Comparison of ENCODE assay signal across 21 mouse cellular contexts in genomic region chr1:135366380-135366779, GRCm38 (mm10). TPM values are rescaled to one million over a fixed set of nuclear protein-coding genes. Genes with fewer than 3 reads are reported as not detected.
DNase-seq lines count a peak whose midpoint lies in the region; ATAC-seq and TF ChIP-seq lines count a peak whose summit lies in the region.
"Had no signal": no experiment of that assay in that cellular context is flagged by ENCODE, and none has a peak within 500 bp of the region (broad histone marks: within the 10 kb centered on the region; RNA-seq: fewer than 3 reads in every experiment).

No protein-coding gene starts in this region.

- peak overlapping the region; percentile 12; the same call in 1 of the 2 replicates for H3K27ac ChIP-seq in olfactory bulb, adult 2 months (ENCODE audit: insufficient read depth, low read depth, low read length)
- H3K27ac ChIP-seq: embryonic facial prominence, embryonic 15.5 days; forebrain, embryonic 12.5 days; heart, embryonic 13.5 days; hindbrain, embryonic 15.5 days had no signal

- H3K4me1 ChIP-seq in olfactory bulb, adult 2 months (ENCODE audit: control insufficient read depth, insufficient read depth, low read length): peaks cover 28% of the 10 kb centered on the region

- ATAC-seq in megakaryocyte, adult 5-6 weeks (ENCODE audit: poor library complexity, severe bottlenecking): no peak
- ATAC-seq: CD4-positive, CD25-positive, alpha-beta regulatory T cell, adult 4 months; forebrain, postnatal 0 days had no signal

- no peak for TF ChIP-seq CTCF in olfactory bulb, adult 2 months (IDR thresholded peaks at IDR 0.05; ENCODE audit: insufficient read depth, low read depth, low read length)

- TF ChIP-seq POLR2A in olfactory bulb, adult 2 months (IDR thresholded peaks at IDR 0.05; ENCODE audit: insufficient read depth, low read depth, low read length): no peak

- H3K4me3 ChIP-seq in olfactory bulb, adult 2 months (ENCODE audit: insufficient read depth, low read depth, low read length): no peak overlapping the region
- H3K4me3 ChIP-seq: embryonic facial prominence, embryonic 15.5 days; forebrain, embryonic 12.5 days; heart, embryonic 13.5 days; hindbrain, embryonic 15.5 days had no signal

- peak; percentile 28 for DNase-seq in kidney, adult 11 months
- no peak for DNase-seq in kidney, postnatal 14 days
- peak; percentile 16 to 59 for DNase-seq in kidney, postnatal 25 days
- DNase-seq in kidney, adult 18-20 months: no peak
- DNase-seq: cerebellum, adult 11 months; cerebellum, adult 8-10 months; cerebellum, postnatal 14 days; embryo, embryonic 11 days; forebrain, postnatal 0 days; gastrocnemius, postnatal 36 days; heart, adult 11 months; heart, postnatal 36 days had no signal

RNA-seq across cellular contexts. Expression of gene Shisa4, which starts 8.7 kb away (rescaled TPM):
- not detected in 2 replicates for polyA plus RNA-seq in olfactory bulb, adult 2 months (2012; ENCODE audit: insufficient read depth, insufficient read length, low replicate concordance, missing spikeins)
- not detected in 2 replicates for total RNA-seq in megakaryocyte, adult 5-6 weeks (2015)
- total RNA-seq in megakaryocyte, adult 5-6 weeks (2017): 0.53 TPM in 1 of 2 replicates, not detected in the other
- polyA plus RNA-seq: G1E had no signal

RNA-seq across cellular contexts. Expression of gene Lmod1, which starts 41.8 kb away (rescaled TPM):
- not detected in 2 replicates for polyA plus RNA-seq in olfactory bulb, adult 2 months (2012; ENCODE audit: insufficient read depth, insufficient read length, low replicate concordance, missing spikeins)
- total RNA-seq in megakaryocyte, adult 5-6 weeks (2015): not detected in 2 replicates
- total RNA-seq in megakaryocyte, adult 5-6 weeks (2017): not detected in 2 replicates
- total RNA-seq: common myeloid progenitor, adult 5-6 weeks had no signal
- polyA plus RNA-seq: G1E had no signal

RNA-seq across cellular contexts. Expression of gene Timm17a, which starts 52.8 kb away (rescaled TPM):
- polyA plus RNA-seq in olfactory bulb, adult 2 months (2012; ENCODE audit: insufficient read depth, insufficient read length, low replicate concordance, missing spikeins): not detected in 2 replicates
- total RNA-seq in megakaryocyte, adult 5-6 weeks (2015): 55.0 and 67.3 TPM in 2 replicates
- total RNA-seq in megakaryocyte, adult 5-6 weeks (2017): 14.1 and 20.0 TPM in 2 replicates

Comparison
In these comparisons a context has a peak if more than half of its experiments do, and no peak if none do; other contexts are left out.
1. DNase-seq: peak in kidney, adult 11 months (single experiment) and kidney, postnatal 25 days (2 of 2); none in kidney, postnatal 14 days (single experiment) and kidney, adult 18-20 months (single experiment).